Mouse (Mus musculus) CH12.LX (cell line): Measurements from ENCODE around the gene Cpne8. TPM values are rescaled to one million over a fixed set of nuclear protein-coding genes. Genes with fewer than 3 reads are reported as not detected.

Experiments used
- DNase-seq: peaks from one replicate; pipeline ENCODE4 v3.0.0-alpha.2; 2013; ENCODE audit errors: extremely low read depth
- H3K27ac ChIP-seq: 2 replicates; pipeline ENCODE4 v1.5.1; 2012; ENCODE audit warnings: low read depth, mild to moderate bottlenecking, control low read depth, moderate library complexity; ENCODE audit not compliant: insufficient read depth
- H3K27me3 ChIP-seq: replicated peaks from 2 replicates; pipeline ENCODE3; 2012; ENCODE audit warnings: inconsistent platforms
- H3K36me3 ChIP-seq, 2 experiments: replicated peaks in 1 of 2; 2 replicates each; pipeline versions ENCODE3 to v1.6.1; 2012; ENCODE audit warnings: inconsistent platforms in 1 of 2, low read length in 1 of 2, mild to moderate bottlenecking in 1 of 2, mixed read lengths in 1 of 2, moderate library complexity in 1 of 2; ENCODE audit not compliant: control insufficient read depth in 1 of 2, insufficient read depth in 1 of 2
- H3K4me1 ChIP-seq, 2 experiments: 2 replicates each; pipeline ENCODE4 v1.6.1; 2012; ENCODE audit warnings: inconsistent platforms in 1 of 2, moderate library complexity in 1 of 2; ENCODE audit not compliant: insufficient read depth in 2 of 2, control insufficient read depth in 1 of 2
- H3K4me2 ChIP-seq: 2 replicates; pipeline ENCODE4 v1.6.1; 2012; ENCODE audit warnings: low read depth, mild to moderate bottlenecking, control low read depth; ENCODE audit not compliant: poor library complexity, insufficient read depth, severe bottlenecking
- H3K4me3 ChIP-seq, 3 experiments: fragments of 150-350 bp in 1 of 3; sonication (generic) in 1 of 3; replicated peaks in 1 of 3; 2 replicates each; pipeline versions ENCODE3 to v1.5.1; 2011 to 2012; ENCODE audit warnings: low read depth in 2 of 3, low read length in 2 of 3, mild to moderate bottlenecking in 2 of 3, moderate library complexity in 2 of 3, control low read depth in 1 of 3, improper control_type of control experiment in 1 of 3, inconsistent platforms in 1 of 3, mixed read lengths in 1 of 3; ENCODE audit not compliant: poor library complexity in 1 of 3
- H3K79me2 ChIP-seq: replicated peaks from 2 replicates; pipeline ENCODE4 v1.6.1; 2012; ENCODE audit warnings: mild to moderate bottlenecking, moderate library complexity; ENCODE audit not compliant: control insufficient read depth, poor library complexity, insufficient read depth, severe bottlenecking; ENCODE audit errors: extremely low read depth
- H3K9ac ChIP-seq: 2 replicates; pipeline ENCODE4 v1.6.1; 2012; ENCODE audit warnings: low read depth, mild to moderate bottlenecking, control low read depth, moderate library complexity; ENCODE audit not compliant: insufficient read depth
- H3K9me3 ChIP-seq: replicated peaks from 2 replicates; pipeline ENCODE3; 2012; ENCODE audit warnings: low read length, inconsistent platforms, mixed read lengths
- BHLHE40 ChIP-seq: IDR thresholded peaks from 2 replicates; pipeline ENCODE4 v1.6.1; 2011; ENCODE audit warnings: mild to moderate bottlenecking, low read depth, low read length, improper control_type of control experiment
- CHD1 ChIP-seq: IDR thresholded peaks from 2 replicates; pipeline ENCODE4 v1.6.1; 2012; ENCODE audit warnings: low read depth, low read length, improper control_type of control experiment, inconsistent platforms
- CHD2 ChIP-seq: IDR thresholded peaks from 2 replicates; pipeline ENCODE4 v1.6.1; 2011; ENCODE audit warnings: low read length, improper control_type of control experiment
- CTCF ChIP-seq, 2 experiments: IDR thresholded peaks in 1 of 2; conservative IDR thresholded peaks in 1 of 2; 2 replicates each; pipeline ENCODE4 v1.5.1; 2011 to 2012; ENCODE audit warnings: low read depth in 2 of 2, low read length in 2 of 2, improper control_type of control experiment in 1 of 2, inconsistent platforms in 1 of 2, mild to moderate bottlenecking in 1 of 2, moderate library complexity in 1 of 2
- ELF1 ChIP-seq: IDR thresholded peaks from 2 replicates; pipeline ENCODE4 v1.6.1; 2014; ENCODE audit warnings: low read depth, mild to moderate bottlenecking, inconsistent platforms, low read length, improper control_type of control experiment
- ETS1 ChIP-seq: conservative IDR thresholded peaks from 2 replicates; pipeline ENCODE4 v1.6.1; 2012; ENCODE audit warnings: low read depth, mild to moderate bottlenecking, inconsistent platforms, low read length, improper control_type of control experiment, moderate library complexity
- GABPA ChIP-seq: IDR thresholded peaks from 2 replicates; pipeline ENCODE4 v1.6.1; 2012; ENCODE audit warnings: low read depth, low read length, improper control_type of control experiment, inconsistent platforms; ENCODE audit not compliant: insufficient replicate concordance
- IRF4 ChIP-seq: IDR thresholded peaks from 2 replicates; pipeline ENCODE4 v1.6.1; 2014; ENCODE audit warnings: low read depth, mild to moderate bottlenecking, inconsistent platforms, low read length, improper control_type of control experiment
- JUN ChIP-seq: IDR thresholded peaks from 2 replicates; pipeline ENCODE4 v1.6.1; 2011; ENCODE audit warnings: low read depth, mild to moderate bottlenecking, low read length, improper control_type of control experiment, moderate library complexity; ENCODE audit not compliant: insufficient read depth
- JUND ChIP-seq: conservative IDR thresholded peaks from 2 replicates; pipeline ENCODE4 v1.6.1; 2011; ENCODE audit warnings: low read depth, low read length, improper control_type of control experiment
- KAT2A ChIP-seq: IDR thresholded peaks from 2 replicates; pipeline ENCODE4 v1.6.1; 2012; ENCODE audit warnings: low read length, improper control_type of control experiment, inconsistent platforms; ENCODE audit not compliant: insufficient replicate concordance
- MAZ ChIP-seq: IDR thresholded peaks from 2 replicates; pipeline ENCODE4 v1.6.1; 2012; ENCODE audit warnings: low read depth, mild to moderate bottlenecking, inconsistent platforms, low read length, improper control_type of control experiment, moderate library complexity
- POLR2A ChIP-seq: IDR thresholded peaks from 2 replicates; pipeline ENCODE4 v1.6.1; 2011; ENCODE audit warnings: low read depth, mild to moderate bottlenecking, improper control_type of control experiment, low read length
- POLR2AphosphoS2 ChIP-seq: IDR thresholded peaks from 2 replicates; pipeline ENCODE4 v1.6.1; 2011; ENCODE audit warnings: low read depth, low read length, improper control_type of control experiment
- RCOR1 ChIP-seq: conservative IDR thresholded peaks from 2 replicates; pipeline ENCODE4 v1.6.1; 2012; ENCODE audit warnings: low read depth, mild to moderate bottlenecking, inconsistent platforms, low read length, improper control_type of control experiment
- SIN3A ChIP-seq: IDR thresholded peaks from 2 replicates; pipeline ENCODE4 v1.6.1; 2012; ENCODE audit warnings: low read length, improper control_type of control experiment, inconsistent platforms
- TBP ChIP-seq: conservative IDR thresholded peaks from 2 replicates; pipeline ENCODE4 v1.6.1; 2011; ENCODE audit warnings: low read depth, low read length, improper control_type of control experiment
- USF2 ChIP-seq: conservative IDR thresholded peaks from 2 replicates; pipeline ENCODE4 v1.6.1; 2011; ENCODE audit warnings: low read depth, low read length, improper control_type of control experiment
- ZKSCAN1 ChIP-seq: IDR thresholded peaks from 2 replicates; pipeline ENCODE4 v1.6.1; 2012; ENCODE audit warnings: low read depth, inconsistent platforms, low read length, improper control_type of control experiment, borderline replicate concordance
- dilution Hi-C: fragments of 300-500 bp; cut with MboI; formaldehyde crosslinking; loops from 2 replicates; pipeline ENCODE4 v1.14.3; 2020; ENCODE audit warnings: low sequenced_read_pairs; ENCODE audit not compliant: extremely low pct_unique_long_range_greater_than_20kb, extremely low pct_ligation_motif_present
- in situ Hi-C: fragments of 300-500 bp; cut with MboI; formaldehyde crosslinking; loops from 3 replicates; pipeline ENCODE4 v1.14.3; 2019; ENCODE audit warnings: low sequenced_read_pairs, low pct_ligation_motif_present, low pct_unique_long_range_greater_than_20kb, mixed read lengths
- polyA plus RNA-seq: library from polyadenylated mRNA; unstranded; fragments of >175 nt; gene quantifications from 2 replicates; pipeline ENCODE4 v1.2.1, GENCODE M21; 2012; ENCODE audit warnings: low read depth; ENCODE audit not compliant: insufficient read length
- total RNA-seq, 2 experiments: library from RNA; depleted of rRNA; stranded (reverse); fragments of 300-350 nt in 1 of 2; fragments of >200 nt in 1 of 2; gene quantifications; 2 replicates each; pipeline ENCODE4 v1.2.3; 2012 to 2014

The Cpne8 gene
- total and polyA plus RNA-seq, 3 experiments = 0.66 to 7.1 (median 1.2) TPM

- Histone ChIP-seq H3K4me2 (no peak overlapping the region), H3K4me3 (no peak overlapping the region), H3K27ac (no peak overlapping the region), H3K36me3 (no peaks in the 10 kb centered on the region), H3K9ac (no peak overlapping the region), H3K27me3 (no peaks in the 10 kb centered on the region), H3K4me1 (no peaks in the 10 kb centered on the region), H3K9me3 (peaks cover 39% of the 10 kb centered on the region), H3K79me2 (no peaks in the 10 kb centered on the region)
- no peak for TF ChIP-seq CHD2
- no peak for TF ChIP-seq POLR2A
- TF ChIP-seq ETS1 = no peak
- TF ChIP-seq JUN = no peak
- no peak for TF ChIP-seq KAT2A
- TF ChIP-seq RCOR1 = no peak
- no peak for TF ChIP-seq ELF1
- no peak for TF ChIP-seq JUND
- TF ChIP-seq POLR2AphosphoS2 = no peak
- TF ChIP-seq TBP = no peak
- no peak for TF ChIP-seq GABPA
- TF ChIP-seq BHLHE40 = no peak
- no peak for DNase-seq
- dilution Hi-C loops (no loop called here), in situ Hi-C loops (no loop called here)
Observed at GRCm38 (mm10) chr15:90542126-90542525, 137.1 kb downstream of the Cpne8 start.

GRCm38 (mm10) chr15:90536311-90537202, 142.7 kb downstream of the Cpne8 start:
- H3K9ac ChIP-seq = no peak overlapping the region
- no peak overlapping the region for H3K4me3 ChIP-seq
- no peaks in the 10 kb centered on the region for H3K36me3 ChIP-seq
- dilution Hi-C loops (no loop called here), in situ Hi-C loops (no loop called here)
- no peak overlapping the region for H3K4me2 ChIP-seq
- TF ChIP-seq IRF4 (no peak), TBP (no peak), CTCF (conservative IDR thresholded peaks at IDR 0.05 in 1 of 2, IDR thresholded peaks at IDR 0.05 in 1 of 2; ENCODE audit: low read depth in 2 of 2, low read length in 2 of 2) (no peak), CHD1 (no peak), MAZ (no peak), SIN3A (no peak), ZKSCAN1 (no peak), BHLHE40 (no peak), USF2 (no peak)
- no peaks in the 10 kb centered on the region for H3K27me3 ChIP-seq
- H3K4me1 ChIP-seq = no peaks in the 10 kb centered on the region
- peaks cover 28% of the 10 kb centered on the region for H3K9me3 ChIP-seq
- H3K27ac ChIP-seq = no peak overlapping the region
- DNase-seq = no peak
- no peaks in the 10 kb centered on the region for H3K79me2 ChIP-seq
